Comparison of ENCODE assay signal across 13 mouse cellular contexts in the genomic region with DNA sequence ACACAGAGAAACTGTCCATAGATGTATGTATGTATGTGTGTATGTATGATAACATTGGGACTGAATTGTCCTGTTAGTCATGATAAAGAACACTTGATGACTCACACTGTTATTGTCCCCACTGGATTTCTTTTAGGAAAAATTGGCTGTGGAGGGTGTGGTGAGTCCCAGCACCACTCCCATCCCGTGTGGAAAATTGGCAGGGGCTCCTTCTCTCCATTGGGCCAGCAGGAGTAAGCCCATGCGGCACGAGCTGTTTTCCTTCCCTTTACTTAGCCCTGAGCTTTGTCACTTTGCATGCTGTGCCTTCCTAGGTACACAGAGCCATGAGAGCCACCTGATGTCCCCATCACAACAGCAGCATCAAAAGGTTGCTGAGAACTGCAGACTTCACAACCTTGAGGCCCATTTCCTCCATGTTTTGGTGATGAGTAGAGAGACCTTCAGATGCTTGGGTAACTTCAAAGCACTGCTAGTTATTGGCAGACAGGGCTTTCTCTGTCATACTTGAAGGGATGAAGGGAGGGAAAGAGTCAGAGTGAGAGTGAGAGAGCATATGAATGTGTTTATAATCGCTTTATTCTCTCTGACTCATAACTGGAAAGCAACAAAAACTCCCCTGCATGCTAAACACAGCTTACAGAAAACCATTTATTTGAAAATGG. TPM values are rescaled to one million over a fixed set of nuclear protein-coding genes. Genes with fewer than 3 reads are reported as not detected.
A peak's percentile ranks its signal among the peaks of the same experiment; 100 is the strongest.
DNase-seq lines count a peak whose midpoint lies in the region; ATAC-seq lines count a peak whose summit lies in the region.
"Had no signal": no experiment of that assay in that cellular context is flagged by ENCODE, and none has a peak within 500 bp of the region (broad histone marks: within the 10 kb centered on the region; RNA-seq: fewer than 3 reads in every experiment).

No protein-coding gene starts in this region.

- DNase-seq in heart, adult 18-20 months: peak; percentile 59 to 74
- no peak for DNase-seq in heart, postnatal 14 days
- DNase-seq in thymus, postnatal 0 days (ENCODE audit: low spot score): peak; percentile 65
- DNase-seq in thymus, postnatal 4 days: no peak
- DNase-seq in thymus, postnatal 25 days: peak; percentile 42
- DNase-seq in cerebellum, postnatal 36 days: no peak
- no peak for DNase-seq in ovary, adult 18-20 months (ENCODE audit: low spot score)
- DNase-seq: cerebellum, adult 11 months; right cerebral cortex, adult 18-20 months had no signal

- intact Hi-C loops in heart, postnatal 14 days (cut with DNase I): no loop called here

- peak; percentile 73 for ATAC-seq in activated CD4-positive, CD25-positive, alpha-beta regulatory T cell, adult 4 months
- ATAC-seq: forebrain, embryonic 13.5 days; intestine, embryonic 16.5 days; midbrain, embryonic 13.5 days had no signal

RNA-seq across cellular contexts. Expression of a gene that starts 4.1 kb away (rescaled TPM):
- 100 to 1,000 TPM; 112 to 135 TPM for total RNA-seq in heart, adult 18-20 months (2021)
- total RNA-seq in heart, postnatal 14 days (2021): 10 to 100 TPM; 85.5 to 87.2 TPM
- polyA plus RNA-seq in thymus, postnatal 0 days (2015; fragmentation: Nextera tagmentation; extraction: Ambion mirVana): 23.8 and 34.3 TPM in 2 replicates
- 10 to 100 TPM; 13.5 to 14.8 TPM for polyA plus RNA-seq in activated CD4-positive, CD25-positive, alpha-beta regulatory T cell, adult 4 months (2017; shearing (Covaris generic))

RNA-seq across cellular contexts. Expression of a gene that starts 24.0 kb away (rescaled TPM):
- total RNA-seq in heart, adult 18-20 months (2021): 1 to 10 TPM; 2.8 to 4.9 TPM
- 1 to 10 TPM; 5.2 to 6.7 TPM for total RNA-seq in heart, postnatal 14 days (2021)
- 1.8 and 3.3 TPM in 2 replicates for polyA plus RNA-seq in thymus, postnatal 0 days (2015; fragmentation: Nextera tagmentation; extraction: Ambion mirVana)
- under 1 TPM; 0.75 to 0.96 TPM for polyA plus RNA-seq in activated CD4-positive, CD25-positive, alpha-beta regulatory T cell, adult 4 months (2017; shearing (Covaris generic))

Comparison
In these comparisons a context has a peak if more than half of its experiments do, and no peak if none do; other contexts are left out.
1. DNase-seq: peak in heart, adult 18-20 months (2 of 2), thymus, postnatal 0 days (single experiment) and thymus, postnatal 25 days (single experiment); none in heart, postnatal 14 days (0 of 2), thymus, postnatal 4 days (single experiment), cerebellum, postnatal 36 days (0 of 2) and ovary, adult 18-20 months (single experiment).